Mouse (Mus musculus) ES-Bruce4 (cell line): ENCODE measurements around the gene Lipn.

Source experiments
- CTCF ChIP-seq: IDR thresholded peaks from one replicate; pipeline ENCODE4 v1.8.1; 2011; ENCODE audit warnings: low read depth, low read length
- EP300 ChIP-seq: IDR thresholded peaks from 2 replicates; pipeline ENCODE4 v1.6.1; 2011; ENCODE audit warnings: low read depth, low read length; ENCODE audit not compliant: insufficient read depth

- TF ChIP-seq CTCF (no peak), EP300 (no peak)
Measured at GRCm38 (mm10) chr19:34096228-34096627, 29.1 kb downstream of the Lipn start.
